Comparison of ENCODE assay signal across 9 mouse cellular contexts in genomic region chr6:90508197-90508624, GRCm38 (mm10). TPM values are rescaled to one million over a fixed set of nuclear protein-coding genes. Genes with fewer than 3 reads are reported as not detected.
DNase-seq lines count a peak whose midpoint lies in the region; ATAC-seq lines count a peak whose summit lies in the region.
"Had no signal": no experiment of that assay in that cellular context is flagged by ENCODE, and none has a peak within 500 bp of the region (broad histone marks: within the 10 kb centered on the region; RNA-seq: fewer than 3 reads in every experiment).

No protein-coding gene starts in this region.

- H3K27me3 ChIP-seq in liver, embryonic 13.5 days, result no peaks in the 10 kb centered on the region

- ATAC-seq in liver, embryonic 13.5 days (ENCODE audit: low read depth), result 0 out of 2 replicates have a peak, but pooled peaks have one; percentile 17

- H3K27ac ChIP-seq in liver, embryonic 13.5 days, result no peak overlapping the region

- WGBS in liver, embryonic 13.5 days (ENCODE audit: insufficient replicate concordance), result 54% methylated on average over 4 of the region's 4 CpGs

- H3K4me2 ChIP-seq in liver, embryonic 13.5 days, result no peak overlapping the region

- no peak overlapping the region for H3K4me3 ChIP-seq in liver, embryonic 13.5 days (replicated peaks)

- peaks cover 19% of the 10 kb centered on the region for H3K4me1 ChIP-seq in liver, embryonic 13.5 days (replicated peaks)

- no peaks in the 10 kb centered on the region for H3K36me3 ChIP-seq in liver, embryonic 13.5 days

- no peak overlapping the region for H3K9ac ChIP-seq in liver, embryonic 13.5 days

- DNase-seq in cerebellum, postnatal 10 days, result peak; percentile 44 to 63
- DNase-seq in cerebellum, postnatal 4 days (ENCODE audit: low spot score in 2 of 2), result no peak
- peak; percentile 23 to 25 for DNase-seq in cerebellum, postnatal 36 days
- peak; percentile 84 to 87 for DNase-seq in heart, adult 18-20 months
- DNase-seq in kidney, adult 18-20 months, result peak; percentile 94
- DNase-seq in liver, embryonic 13.5 days, result no peak
- peak; percentile 55 for DNase-seq in ovary, postnatal 36 days (ENCODE audit: low spot score)
- no peak for DNase-seq in spleen, postnatal 4 days (ENCODE audit: low spot score in 2 of 2)

- H3K9me3 ChIP-seq in liver, embryonic 13.5 days (replicated peaks), result no peaks in the 10 kb centered on the region

RNA-seq across cellular contexts. Expression of gene Aldh1l1, which starts 22.0 kb away (rescaled TPM):
- total RNA-seq in heart, adult 18-20 months (2021), result 1 to 10 TPM; 1.7 to 4.9 TPM
- 12.3 and 13.1 TPM in 2 replicates for polyA plus RNA-seq in liver, embryonic 13.5 days (2015; fragmentation: Nextera tagmentation; extraction: Ambion mirVana)
- total RNA-seq: neutrophil, adult 5-6 weeks had no signal

RNA-seq across cellular contexts. Expression of gene Klf15, which starts 45.8 kb away (rescaled TPM):
- 10 to 100 TPM; 70.9 to 89.8 TPM for total RNA-seq in heart, adult 18-20 months (2021)
- polyA plus RNA-seq in liver, embryonic 13.5 days (2015; fragmentation: Nextera tagmentation; extraction: Ambion mirVana), result 7.8 and 9.1 TPM in 2 replicates
- total RNA-seq: neutrophil, adult 5-6 weeks had no signal

Comparison
In these comparisons a context has a peak if more than half of its experiments do, and no peak if none do; other contexts are left out.
1. DNase-seq: peak in cerebellum, postnatal 10 days (2 of 2), cerebellum, postnatal 36 days (2 of 2), heart, adult 18-20 months (2 of 2), kidney, adult 18-20 months (single experiment) and ovary, postnatal 36 days (single experiment); none in cerebellum, postnatal 4 days (0 of 2), liver, embryonic 13.5 days (single experiment) and spleen, postnatal 4 days (0 of 2).